Mouse (Mus musculus) natural killer cell, adult 2 months (primary cell): ENCODE data around the gene Ifng.

Source experiments
- DNase-seq, 2 experiments: peaks; one replicate each; pipeline ENCODE4 v3.0.0; 2022; ENCODE audit warnings: low spot score in 2 of 2

Gene Ifng

GRCm38 (mm10) chr10:118440742-118441240 lies at the start of gene Ifng:
Ifng (plus strand) TSS chr10:118441046.
- peak; percentile 57 to 77 for DNase-seq

- DNase-seq, result no peak
These were observed 40.9 kb upstream of the Ifng start for GRCm38 (mm10) chr10:118399917-118400316.

GRCm38 (mm10) chr10:118406463-118407221 lies 34.2 kb upstream of the Ifng start:
- DNase-seq, result peak; percentile 35 to 37

- DNase-seq, result peak; percentile 32 to 46
These were observed 29.5 kb upstream of the Ifng start for GRCm38 (mm10) chr10:118411377-118411776.

- DNase-seq, result peak; percentile 34 to 48
These were observed 28.1 kb upstream of the Ifng start for GRCm38 (mm10) chr10:118412774-118413173.

- peak; percentile 78 to 82 for DNase-seq
These were observed 21.8 kb upstream of the Ifng start for GRCm38 (mm10) chr10:118419000-118419425.

GRCm38 (mm10) chr10:118420896-118421295 lies 19.9 kb upstream of the Ifng start:
- no peak for DNase-seq

- DNase-seq, result peak; percentile 61 to 79
These were observed 5.3 kb upstream of the Ifng start for GRCm38 (mm10) chr10:118435501-118435900.

- peak; percentile 60 to 69 for DNase-seq
These were observed 1.1 kb downstream of the Ifng start for GRCm38 (mm10) chr10:118441898-118442297.

- no peak for DNase-seq
These were observed 2.2 kb downstream of the Ifng start for GRCm38 (mm10) chr10:118442999-118443398.

- DNase-seq, result no peak
These were observed 4.2 kb downstream of the Ifng start for GRCm38 (mm10) chr10:118445021-118445420.

GRCm38 (mm10) chr10:118445502-118445901 lies 4.7 kb downstream of the Ifng start:
- no peak for DNase-seq

GRCm38 (mm10) chr10:118445978-118446377 lies 5.1 kb downstream of the Ifng start:
- DNase-seq, result no peak

- no peak for DNase-seq
These were observed 10.9 kb downstream of the Ifng start for GRCm38 (mm10) chr10:118451747-118452146.

GRCm38 (mm10) chr10:118458729-118459128 lies 17.9 kb downstream of the Ifng start:
- peak; percentile 32 to 55 for DNase-seq

- peak in 1 of 2 experiments; percentile 20 for DNase-seq
These were observed 20.4 kb downstream of the Ifng start for GRCm38 (mm10) chr10:118461126-118461767.

GRCm38 (mm10) chr10:118466481-118466880 lies 25.6 kb downstream of the Ifng start:
- peak; percentile 35 to 59 for DNase-seq

- DNase-seq, result peak; percentile 71 to 80
These were observed 28.2 kb downstream of the Ifng start for GRCm38 (mm10) chr10:118469047-118469446.

- peak; percentile 63 to 72 for DNase-seq
These were observed 29.6 kb downstream of the Ifng start for GRCm38 (mm10) chr10:118470296-118470957.

- DNase-seq, result peak in 1 of 2 experiments; percentile 33
These were observed 32.0 kb downstream of the Ifng start for GRCm38 (mm10) chr10:118472846-118473245.

GRCm38 (mm10) chr10:118476696-118477095 lies 35.9 kb downstream of the Ifng start:
- DNase-seq, result no peak

GRCm38 (mm10) chr10:118477297-118477696 lies 36.5 kb downstream of the Ifng start:
- DNase-seq, result peak; percentile 31 to 32
